Mouse (Mus musculus) layer of hippocampus, postnatal 14 days (tissue): ENCODE data around the gene Bicral. TPM values are rescaled to one million over a fixed set of nuclear protein-coding genes. Genes with fewer than 3 reads are reported as not detected.

Experiments used
- DNase-seq, 2 experiments: peaks; one replicate each; pipeline ENCODE4 v3.0.0; 2021 to 2022; ENCODE audit warnings: low spot score in 2 of 2, mixed read lengths in 1 of 2
- total RNA-seq, 2 experiments: library from RNA; stranded (reverse); gene quantifications; 2 replicates each; pipeline ENCODE4 v1.2.3; 2021

The Bicral gene
- total RNA-seq, 2 experiments from 2014 or later = 38.6 to 43.7 TPM

- no peak for DNase-seq
Measured at GRCm38 (mm10) chr17:46845262-46845661, 13.0 kb downstream of the Bicral start.

GRCm38 (mm10) chr17:46844811-46845210 lies 13.5 kb downstream of the Bicral start:
- DNase-seq = no peak

DNA sequence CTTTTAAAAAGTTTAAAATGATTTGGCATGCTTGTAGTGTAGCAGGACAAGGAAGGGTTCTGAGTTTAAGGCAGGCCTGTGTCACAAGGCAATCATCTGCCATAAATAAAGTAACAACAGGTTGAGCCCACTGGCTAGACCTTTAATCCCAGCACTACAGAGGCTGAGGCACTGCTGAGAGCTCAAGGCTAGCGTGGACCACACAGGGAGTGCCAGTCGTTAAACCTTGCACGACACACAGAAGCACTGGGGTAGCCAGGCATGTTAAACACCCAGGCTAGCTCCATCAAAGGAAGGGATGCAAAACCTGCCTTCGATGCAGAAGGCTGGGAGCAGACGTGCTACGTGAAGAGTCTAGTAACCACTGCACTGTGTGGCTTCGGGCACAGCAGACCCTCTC lies 14.6 kb downstream of the Bicral start:
- DNase-seq = no peak

DNA sequence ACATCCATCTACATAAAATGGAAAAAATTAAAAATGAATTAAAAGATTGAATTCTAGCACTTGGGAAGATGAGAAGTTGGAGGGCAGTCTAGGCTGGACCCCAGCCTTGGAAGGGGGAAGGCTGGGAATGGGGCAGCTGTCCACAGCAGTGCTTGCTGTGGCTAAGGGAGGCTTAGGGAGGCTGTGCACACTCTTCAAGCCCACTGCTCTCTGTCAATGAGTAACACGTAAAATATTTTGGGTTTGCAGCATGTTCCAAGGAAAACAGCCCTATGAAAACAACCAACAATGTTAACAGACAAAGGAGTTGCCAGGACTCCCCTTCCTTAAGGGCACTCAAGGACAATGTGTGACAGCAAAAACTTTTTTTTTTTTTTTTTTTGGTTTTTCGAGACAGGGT lies 15.3 kb downstream of the Bicral start:
- DNase-seq = no peak

- DNase-seq = no peak
Measured at GRCm38 (mm10) chr17:46840304-46841010, 17.8 kb downstream of the Bicral start.

DNA sequence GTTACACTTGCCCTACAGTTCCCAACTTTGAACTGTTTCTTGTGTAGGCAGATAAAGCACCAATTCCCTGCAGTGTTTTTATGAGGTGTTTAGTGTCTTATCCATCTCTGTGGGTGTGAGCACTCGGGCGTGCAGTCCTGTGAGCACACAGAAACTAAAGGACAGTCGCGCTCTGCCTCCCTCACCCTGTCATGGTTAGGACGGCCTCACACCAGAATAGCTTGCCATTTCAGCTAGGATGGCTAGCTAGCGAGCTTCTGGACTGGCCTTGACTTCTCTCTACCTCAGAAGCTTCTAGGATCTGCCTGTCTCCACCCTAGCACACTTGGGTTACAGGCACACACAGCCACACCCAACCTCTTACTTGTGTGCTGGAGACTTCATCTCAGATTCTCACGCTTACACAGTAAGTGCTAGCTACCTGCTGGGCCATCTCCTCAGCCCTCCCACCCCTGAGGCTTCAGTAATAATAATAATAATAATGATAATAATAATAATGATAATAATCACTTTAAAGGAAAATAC lies 19.8 kb downstream of the Bicral start:
- DNase-seq = no peak

- DNase-seq = no peak
Measured at GRCm38 (mm10) chr17:46837897-46838296, 20.4 kb downstream of the Bicral start.

DNA sequence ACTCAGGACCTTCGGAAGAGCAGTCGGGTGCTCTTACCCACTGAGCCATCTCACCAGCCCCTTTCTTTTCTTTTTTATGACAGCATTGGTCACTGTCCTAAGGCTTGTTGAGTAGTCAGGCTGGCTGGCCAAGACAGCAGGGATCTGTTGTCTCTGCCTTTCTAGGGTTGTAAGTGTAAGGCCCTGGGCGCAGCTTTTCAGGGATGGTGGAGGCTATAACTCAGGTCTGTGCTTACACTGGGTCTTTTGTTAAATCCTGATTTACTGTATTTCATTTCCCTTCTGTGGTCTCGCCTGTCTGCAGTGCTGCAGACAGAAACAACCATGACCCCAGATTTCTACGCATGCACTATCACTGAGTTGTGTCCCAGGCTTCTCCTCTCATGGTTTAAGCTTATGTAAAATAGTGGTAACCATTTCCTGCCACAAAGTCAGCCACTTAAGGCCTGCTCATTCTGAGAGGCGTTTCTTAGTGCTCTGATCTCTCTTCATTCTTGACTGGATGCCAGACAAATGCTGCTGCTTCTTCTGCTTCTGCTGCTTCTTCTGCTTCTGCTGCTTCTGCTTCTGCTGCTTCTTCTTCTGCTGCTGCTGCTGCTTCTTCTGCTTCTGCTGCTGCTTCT lies 23.1 kb downstream of the Bicral start:
- DNase-seq = no peak

DNA sequence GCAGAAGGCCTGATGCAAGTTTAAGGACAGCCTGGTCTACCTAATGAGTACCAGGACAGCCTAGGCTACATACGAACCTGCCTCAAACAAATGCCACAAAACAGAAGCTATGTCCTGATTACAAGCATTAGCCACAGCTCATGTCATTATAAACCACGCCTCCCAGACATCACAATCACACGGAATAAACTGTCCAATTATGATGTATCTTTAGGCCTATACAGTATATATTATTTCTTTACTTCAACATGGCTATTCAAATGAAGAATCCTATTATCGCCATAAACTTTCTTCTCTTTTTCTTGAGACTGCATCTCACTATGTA lies 25.3 kb downstream of the Bicral start:
- DNase-seq = no peak

DNA sequence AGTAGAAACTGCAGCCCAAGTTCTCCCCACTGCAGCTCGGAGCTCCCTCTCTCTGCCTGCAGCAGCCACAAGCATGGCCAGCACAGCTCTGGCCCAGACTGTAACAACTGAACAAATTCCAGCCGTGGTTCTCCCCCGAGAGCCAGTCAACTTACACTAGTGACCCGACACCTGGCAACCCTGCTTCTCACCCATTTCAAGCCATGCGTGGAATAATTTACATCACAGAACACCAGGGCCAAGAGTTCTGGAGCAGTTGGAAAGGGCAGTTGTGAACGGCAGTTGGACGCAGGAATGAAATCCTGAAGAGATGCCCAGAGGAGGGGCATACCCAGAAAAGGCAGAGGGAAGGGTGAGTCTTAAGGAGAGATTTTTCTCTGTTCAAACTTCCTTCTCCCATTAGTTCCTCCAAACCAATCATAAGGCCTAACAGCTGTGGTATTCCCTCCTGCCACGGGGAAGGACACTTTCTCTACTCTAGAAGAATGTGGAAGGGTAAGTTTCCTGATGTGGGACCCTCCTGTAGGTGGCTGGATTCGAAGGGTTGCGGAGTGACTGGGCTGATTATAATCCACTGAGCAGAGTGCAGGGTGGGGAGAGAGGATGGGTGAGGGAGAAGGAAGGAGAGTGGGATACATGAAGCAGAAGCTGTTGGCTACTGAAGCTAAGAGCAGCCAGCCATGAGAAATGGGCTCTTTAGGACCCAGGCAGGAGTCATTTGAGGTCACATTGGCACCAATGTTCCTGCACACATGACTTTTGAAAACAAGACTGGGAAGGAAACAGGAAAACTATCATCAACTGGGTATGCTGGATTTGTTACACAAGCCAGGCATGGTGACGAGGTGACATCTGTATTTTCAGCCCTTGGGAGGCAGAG lies 25.9 kb downstream of the Bicral start:
- no peak for DNase-seq

DNA sequence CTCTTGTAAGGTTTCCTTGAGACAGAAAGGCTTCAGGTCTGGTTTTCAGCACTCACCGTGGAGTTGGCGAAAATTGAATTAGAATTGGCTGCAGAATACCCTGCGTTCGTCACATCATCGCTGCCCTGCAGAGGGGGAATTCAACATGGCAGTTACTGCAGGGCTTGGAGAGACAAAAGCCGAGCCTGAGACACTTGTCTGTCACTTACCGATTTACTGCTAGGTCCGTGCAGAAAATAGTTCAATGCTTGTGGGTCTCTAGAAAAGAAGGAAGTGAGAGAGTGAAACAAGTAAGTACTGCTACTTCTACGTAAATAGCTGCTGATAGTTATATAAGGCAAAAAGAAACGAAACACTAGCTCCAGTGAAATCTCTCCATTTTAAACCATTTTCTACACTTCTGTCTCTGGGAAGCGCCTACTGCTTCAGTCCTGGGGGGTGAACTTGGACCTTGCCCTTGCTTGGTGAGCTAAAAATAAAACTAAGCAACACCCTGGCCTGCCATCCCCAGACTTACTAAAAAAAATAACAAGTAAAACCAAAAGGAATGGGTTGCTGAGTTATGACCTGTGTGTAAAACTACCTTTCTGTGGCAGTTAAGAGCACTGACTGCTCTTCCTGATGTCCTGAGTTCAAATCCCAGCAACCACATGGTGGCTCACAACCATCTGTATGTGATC lies 28.3 kb downstream of the Bicral start:
- DNase-seq = no peak

- DNase-seq = no peak
Measured at GRCm38 (mm10) chr17:46828935-46829334, 29.3 kb downstream of the Bicral start.

DNA sequence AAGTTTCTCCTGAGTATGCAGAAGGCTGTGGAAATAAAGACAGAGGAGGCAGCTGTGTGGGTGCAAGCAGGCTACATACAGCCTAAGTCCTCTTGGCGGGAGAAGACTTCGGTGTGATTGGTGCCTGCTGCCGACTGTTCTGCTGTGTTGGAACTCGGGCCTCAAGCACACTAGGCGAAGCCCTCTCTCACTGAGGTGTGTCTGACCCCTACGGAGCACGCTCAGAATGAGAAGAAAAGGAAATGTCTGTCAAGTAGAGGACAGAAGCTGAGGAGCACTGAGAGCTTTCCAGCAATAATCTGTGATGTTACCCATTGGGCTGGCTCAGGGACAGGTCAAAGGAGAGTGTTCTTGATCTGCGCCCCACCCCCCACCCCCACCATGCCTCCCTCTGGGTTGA lies 35.2 kb downstream of the Bicral start:
- DNase-seq = no peak

- no peak for DNase-seq
Measured at GRCm38 (mm10) chr17:46820628-46821027, 37.7 kb downstream of the Bicral start.

DNA sequence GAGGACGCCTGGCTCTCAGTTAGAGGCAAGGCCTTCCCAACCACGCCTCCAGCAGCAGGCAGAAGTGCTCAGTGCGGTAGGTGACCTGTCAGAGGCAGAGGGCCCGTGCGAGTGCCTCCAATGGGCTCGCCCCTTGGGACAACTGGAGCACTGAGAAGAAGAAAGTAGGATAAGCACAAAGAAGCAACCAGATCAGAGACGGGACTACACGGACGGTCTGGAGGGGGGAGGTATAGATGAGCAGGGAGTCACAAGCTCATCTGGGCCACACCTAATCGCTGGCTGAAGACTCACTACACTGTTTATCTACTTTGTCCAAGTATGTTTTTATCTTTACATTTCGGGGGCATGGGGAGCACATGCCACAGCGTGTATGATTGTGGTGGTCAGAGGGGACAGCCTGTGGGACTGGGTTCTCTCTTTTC lies 40.5 kb downstream of the Bicral start:
- DNase-seq = no peak

GRCm38 (mm10) chr17:46816306-46816705 lies 42.0 kb downstream of the Bicral start:
- DNase-seq = no peak

DNA sequence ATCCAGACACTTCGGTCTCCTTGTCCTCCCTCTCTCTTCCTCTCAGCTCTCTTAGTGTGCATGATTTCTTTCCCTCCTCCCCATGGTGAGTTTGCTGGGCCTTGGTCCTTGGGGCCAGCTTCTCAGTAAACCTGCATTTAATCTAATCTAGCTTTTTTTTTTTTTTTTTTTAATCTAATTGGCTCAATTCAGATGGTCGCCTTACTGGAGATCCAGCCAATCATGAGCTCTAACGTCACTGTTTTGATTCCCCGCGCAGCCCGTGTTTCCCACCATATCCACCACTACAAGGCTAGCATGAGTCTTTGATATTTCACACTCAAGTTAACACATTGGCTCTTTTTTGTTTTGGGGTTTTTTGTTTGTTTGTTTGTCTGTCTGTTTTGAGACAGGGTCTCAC lies 43.8 kb downstream of the Bicral start:
- DNase-seq = no peak

DNA sequence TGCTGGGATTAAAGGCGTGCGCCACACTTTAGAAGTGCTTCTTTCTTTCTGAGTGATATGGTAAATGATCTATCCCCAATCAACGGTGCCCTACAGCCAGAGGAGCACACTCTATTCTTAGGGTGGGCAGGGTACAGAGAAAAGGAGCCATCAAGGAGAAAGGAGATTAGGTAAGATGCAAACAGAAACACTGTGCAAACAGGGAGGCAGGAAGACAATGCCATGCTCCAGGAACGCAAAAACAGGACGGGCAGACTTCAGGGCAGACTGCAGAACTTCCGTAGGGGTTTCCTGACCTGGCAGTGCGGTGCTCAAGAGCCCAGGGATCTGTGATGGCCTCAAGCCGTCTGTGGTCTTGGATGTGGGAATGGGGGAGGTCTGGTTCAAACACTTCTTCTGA lies 44.6 kb downstream of the Bicral start:
- no peak for DNase-seq

DNA sequence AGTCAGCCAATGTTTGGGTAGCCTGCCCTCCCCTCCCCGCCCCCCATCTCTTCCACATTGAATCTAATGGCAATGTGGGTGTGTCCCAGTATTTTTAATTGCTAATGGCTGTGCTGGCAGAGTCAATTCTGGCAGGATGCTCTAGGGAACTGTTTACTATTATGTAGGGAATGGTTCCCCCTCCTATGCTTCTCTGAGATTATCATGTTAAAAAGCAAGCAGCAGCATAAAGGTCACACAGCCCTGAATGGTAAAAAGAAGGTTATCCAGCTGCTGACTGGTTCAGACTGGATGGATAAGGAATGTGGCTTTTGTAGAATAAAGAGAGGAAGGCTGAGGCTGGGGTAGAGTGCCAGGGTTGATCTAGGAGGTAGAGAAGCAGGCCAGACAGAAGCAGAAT lies 45.8 kb downstream of the Bicral start:
- no peak for DNase-seq

GRCm38 (mm10) chr17:46810672-46811071 lies 47.6 kb downstream of the Bicral start:
- no peak for DNase-seq

DNA sequence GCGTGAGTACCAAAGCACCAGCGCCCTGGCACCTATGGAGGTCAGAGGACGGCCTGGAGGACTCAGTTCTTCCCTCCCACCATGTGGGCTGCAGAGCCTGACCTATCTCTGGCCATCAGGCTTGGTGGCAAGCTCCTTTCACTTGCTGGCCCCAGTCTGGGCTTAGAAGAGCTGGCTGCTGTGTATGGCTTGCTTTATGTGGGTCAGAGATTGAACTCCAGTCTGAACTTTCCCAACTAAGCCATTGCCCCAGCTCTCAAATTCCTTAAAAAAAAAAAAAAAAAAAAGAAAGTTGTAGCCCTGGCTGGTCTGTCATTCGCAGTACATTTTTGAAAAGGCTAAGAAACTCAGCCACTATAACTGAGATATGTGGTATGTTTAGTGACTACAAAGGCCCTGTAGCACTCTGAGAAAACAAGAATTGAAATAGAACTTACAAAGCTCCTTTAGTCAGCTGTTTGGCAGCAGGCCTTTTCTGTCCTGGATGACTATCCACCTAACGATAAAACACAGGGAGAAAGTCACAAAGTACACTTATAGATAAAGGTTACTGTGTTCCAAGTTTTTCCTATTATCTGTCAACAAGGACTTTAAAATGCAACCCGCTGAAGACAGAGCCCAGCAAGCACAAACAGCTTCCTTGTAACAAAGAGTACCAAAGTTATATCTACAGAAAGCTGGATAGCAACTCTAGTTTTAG lies 49.0 kb downstream of the Bicral start:
- no peak for DNase-seq
